9 mouse cellular contexts compared by ENCODE assay signal in genomic region chr17:56469275-56469674, GRCm38 (mm10). TPM values are rescaled to one million over a fixed set of nuclear protein-coding genes. Genes with fewer than 3 reads are reported as not detected.
DNase-seq lines count a peak whose midpoint lies in the region; ATAC-seq and TF ChIP-seq lines count a peak whose summit lies in the region.
"Had no signal": no experiment of that assay in that cellular context is flagged by ENCODE, and none has a peak within 500 bp of the region (broad histone marks: within the 10 kb centered on the region; RNA-seq: fewer than 3 reads in every experiment).

No protein-coding gene starts in this region.

- H3K27me3 ChIP-seq in liver, embryonic 11.5 days (replicated peaks; ENCODE audit: control insufficient read depth, insufficient read depth, low read length): peaks cover 59% of the 10 kb centered on the region
- H3K27me3 ChIP-seq in embryonic facial prominence, embryonic 15.5 days: peaks cover 26% of the 10 kb centered on the region
- H3K27me3 ChIP-seq in hindbrain, postnatal 0 days (ENCODE audit: insufficient read depth, low read length): no peaks in the 10 kb centered on the region

- H3K4me2 ChIP-seq in liver, embryonic 11.5 days: peak overlapping the region; percentile 47
- H3K4me2 ChIP-seq in embryonic facial prominence, embryonic 15.5 days (replicated peaks): peak overlapping the region; percentile 50
- H3K4me2 ChIP-seq in hindbrain, postnatal 0 days (ENCODE audit: low read depth, low read length): 0 out of 2 replicates have a peak overlapping the region, but pooled peaks have one; percentile 54

- 0 out of 2 replicates have a peak, but pooled peaks have one; percentile 11 for ATAC-seq in liver, embryonic 11.5 days (replicated peaks; ENCODE audit: low FRiP score)
- ATAC-seq in embryonic facial prominence, embryonic 15.5 days (ENCODE audit: insufficient number of reproducible peaks, low FRiP score, low TSS enrichment, low read depth): no peak
- no peak for ATAC-seq in hindbrain, postnatal 0 days
- ATAC-seq in megakaryocyte progenitor cell, adult 5-6 weeks (replicated peaks; ENCODE audit: poor library complexity): no peak

- TF ChIP-seq CTCF in hindbrain, postnatal 0 days (IDR thresholded peaks at IDR 0.05; ENCODE audit: low read depth): no peak

- DNase-seq in liver, embryonic 11.5 days (ENCODE audit: low spot score): no peak
- DNase-seq in liver: no peak
- no peak for DNase-seq in hindbrain, postnatal 0 days (ENCODE audit: low spot score)
- peak; percentile 27 for DNase-seq in retina, embryonic 14.5 days (ENCODE audit: low spot score)
- no peak for DNase-seq in frontal cortex, adult 2 months (ENCODE audit: extremely low spot score in 1 of 2, low spot score in 1 of 2)
- no peak for DNase-seq in layer of hippocampus, postnatal 36 days

- H3K4me1 ChIP-seq in liver, embryonic 11.5 days (replicated peaks; ENCODE audit: control insufficient read depth, insufficient read depth, low read length): peaks cover 38% of the 10 kb centered on the region
- H3K4me1 ChIP-seq in embryonic facial prominence, embryonic 15.5 days: peaks cover 91% of the 10 kb centered on the region
- H3K4me1 ChIP-seq in hindbrain, postnatal 0 days (ENCODE audit: insufficient read depth, low read length): peaks cover 44% of the 10 kb centered on the region

- H3K4me3 ChIP-seq in liver, embryonic 11.5 days (ENCODE audit: low read depth, low read length): no peak overlapping the region
- H3K4me3 ChIP-seq in embryonic facial prominence, embryonic 15.5 days (replicated peaks): no peak overlapping the region
- H3K4me3 ChIP-seq in hindbrain, postnatal 0 days (ENCODE audit: low read length): no peak overlapping the region

- WGBS in liver, embryonic 11.5 days: 17% methylated on average over 8 of the region's 8 CpGs
- 37% methylated on average over 8 of the region's 8 CpGs for WGBS in embryonic facial prominence, embryonic 15.5 days
- 13% methylated on average over 8 of the region's 8 CpGs for WGBS in hindbrain, postnatal 0 days

- H3K9ac ChIP-seq in liver, embryonic 11.5 days (ENCODE audit: low read depth, low read length): no peak overlapping the region
- no peak overlapping the region for H3K9ac ChIP-seq in embryonic facial prominence, embryonic 15.5 days
- no peak overlapping the region for H3K9ac ChIP-seq in hindbrain, postnatal 0 days (replicated peaks; ENCODE audit: low read length)

- no peaks in the 10 kb centered on the region for H3K9me3 ChIP-seq in liver, embryonic 11.5 days (ENCODE audit: control insufficient read depth, low read length)
- H3K9me3 ChIP-seq in embryonic facial prominence, embryonic 15.5 days (replicated peaks): no peaks in the 10 kb centered on the region
- no peaks in the 10 kb centered on the region for H3K9me3 ChIP-seq in hindbrain, postnatal 0 days (ENCODE audit: low read length)

- peak overlapping the region; percentile 28; the same call in 1 of the 2 replicates for H3K27ac ChIP-seq in liver, embryonic 11.5 days (ENCODE audit: low read depth, low read length)
- no peak overlapping the region for H3K27ac ChIP-seq in embryonic facial prominence, embryonic 15.5 days (replicated peaks)
- no peak overlapping the region for H3K27ac ChIP-seq in hindbrain, postnatal 0 days

- H3K36me3 ChIP-seq in liver, embryonic 11.5 days (ENCODE audit: control insufficient read depth, insufficient read depth, low read length): no peaks in the 10 kb centered on the region
- no peaks in the 10 kb centered on the region for H3K36me3 ChIP-seq in embryonic facial prominence, embryonic 15.5 days
- no peaks in the 10 kb centered on the region for H3K36me3 ChIP-seq in hindbrain, postnatal 0 days (ENCODE audit: insufficient read depth, low read length)

RNA-seq across cellular contexts. Expression of gene Ptprs, which starts 7.0 kb away (rescaled TPM):
- polyA plus RNA-seq in liver, embryonic 11.5 days (2014; fragmentation: Nextera tagmentation; extraction: Ambion mirVana): 33.4 and 39.8 TPM in 2 replicates
- 116 and 118 TPM in 2 replicates for polyA plus RNA-seq in embryonic facial prominence, embryonic 15.5 days (2015; fragmentation: Nextera tagmentation; extraction: Ambion mirVana)
- total RNA-seq in hindbrain, postnatal 0 days (2014; rRNA removed): 869 and 913 TPM in 2 replicates
- 196 and 198 TPM in 2 replicates for polyA plus RNA-seq in hindbrain, postnatal 0 days (2015; fragmentation: Nextera tagmentation; extraction: Ambion mirVana)
- polyA plus RNA-seq in frontal cortex, adult 2 months (2012; rRNA removed): 622 and 690 TPM in 2 replicates
- total RNA-seq in layer of hippocampus, postnatal 36 days (2021): 100 to 1,000 TPM; 657 to 686 TPM
- total RNA-seq in megakaryocyte progenitor cell, adult 5-6 weeks (2015): 35.9 and 39.7 TPM in 2 replicates
- 35.3 and 38.5 TPM in 2 replicates for total RNA-seq in megakaryocyte progenitor cell, adult 5-6 weeks (2017)

RNA-seq across cellular contexts. Expression of gene Znrf4, which starts 43.0 kb away (rescaled TPM):
- polyA plus RNA-seq in liver, embryonic 11.5 days (2014; fragmentation: Nextera tagmentation; extraction: Ambion mirVana): not detected in 2 replicates
- not detected in 2 replicates for polyA plus RNA-seq in embryonic facial prominence, embryonic 15.5 days (2015; fragmentation: Nextera tagmentation; extraction: Ambion mirVana)
- total RNA-seq in hindbrain, postnatal 0 days (2014; rRNA removed): not detected in 2 replicates
- polyA plus RNA-seq in hindbrain, postnatal 0 days (2015; fragmentation: Nextera tagmentation; extraction: Ambion mirVana): not detected in 2 replicates
- not detected in 2 replicates for polyA plus RNA-seq in frontal cortex, adult 2 months (2012; rRNA removed)
- not detected for total RNA-seq in layer of hippocampus, postnatal 36 days (2021)
- not detected in 2 replicates for total RNA-seq in megakaryocyte progenitor cell, adult 5-6 weeks (2015)
- total RNA-seq in megakaryocyte progenitor cell, adult 5-6 weeks (2017): not detected in 2 replicates
- polyA plus RNA-seq: large intestine, adult 2 months had no signal
